Mouse (Mus musculus) left cerebral cortex, postnatal 14 days (tissue): Measurements from ENCODE around the gene Rcan1. TPM values are rescaled to one million over a fixed set of nuclear protein-coding genes. Genes with fewer than 3 reads are reported as not detected.

Experiments used
- DNase-seq, 2 experiments: peaks; one replicate each; pipeline ENCODE4 v3.0.0; 2021 to 2022; ENCODE audit warnings: low spot score in 2 of 2, mixed read lengths in 1 of 2
- intact Hi-C: fragments of 180-260 bp; cut with DNase I; formaldehyde crosslinking; loops from one replicate; pipeline ENCODE4 v1.15.1; 2025
- total RNA-seq, 2 experiments: library from RNA; stranded (reverse); gene quantifications; 2 replicates each; pipeline ENCODE4 v1.2.3; 2021

Rcan1 gene
- total RNA-seq, 2 experiments from 2014 or later = 49.8 to 55.8 TPM

- no peak for DNase-seq
- intact Hi-C loops = no loop called here
Measured at GRCm38 (mm10) chr16:92365477-92365876, 105.2 kb downstream of the Rcan1 start.

GRCm38 (mm10) chr16:92360711-92361110, 110.0 kb downstream of the Rcan1 start:
- intact Hi-C loops = no loop called here
- DNase-seq = no peak

- intact Hi-C loops = no loop called here
- no peak for DNase-seq
Measured at GRCm38 (mm10) chr16:92359229-92359628, 111.4 kb downstream of the Rcan1 start, which contains the start of gene Kcne1. TSS of gene Kcne1 (minus strand) at chr16:92359468.

GRCm38 (mm10) chr16:92358734-92359133, 111.9 kb downstream of the Rcan1 start:
- intact Hi-C loops = no loop called here

GRCm38 (mm10) chr16:92357566-92357965, 113.1 kb downstream of the Rcan1 start:
- intact Hi-C loops = no loop called here
- no peak for DNase-seq

More at GRCm38 (mm10) chr16:92358734-92359133, 111.9 kb downstream of the Rcan1 start:
- DNase-seq = no peak

- no peak for DNase-seq
Measured at GRCm38 (mm10) chr16:92357023-92357422, 113.6 kb downstream of the Rcan1 start.

GRCm38 (mm10) chr16:92355982-92356381, 114.7 kb downstream of the Rcan1 start:
- intact Hi-C loops = no loop called here
- no peak for DNase-seq

More at GRCm38 (mm10) chr16:92357023-92357422, 113.6 kb downstream of the Rcan1 start:
- intact Hi-C loops = no loop called here

- intact Hi-C loops = no loop called here
- no peak for DNase-seq
Measured at GRCm38 (mm10) chr16:92355366-92355765, 115.3 kb downstream of the Rcan1 start.

GRCm38 (mm10) chr16:92353897-92354296, 116.8 kb downstream of the Rcan1 start:
- intact Hi-C loops = no loop called here

GRCm38 (mm10) chr16:92353295-92353694, 117.4 kb downstream of the Rcan1 start:
- intact Hi-C loops = no loop called here

More at GRCm38 (mm10) chr16:92353897-92354296, 116.8 kb downstream of the Rcan1 start:
- no peak for DNase-seq

GRCm38 (mm10) chr16:92348941-92349340, 121.7 kb downstream of the Rcan1 start:
- no peak for DNase-seq
- intact Hi-C loops = no loop called here

More at GRCm38 (mm10) chr16:92353295-92353694, 117.4 kb downstream of the Rcan1 start:
- no peak for DNase-seq

- DNase-seq = peak; percentile 16 to 53
- intact Hi-C loops = no loop called here
Measured at GRCm38 (mm10) chr16:92346297-92346916, 124.3 kb downstream of the Rcan1 start.

GRCm38 (mm10) chr16:92345177-92345576, 125.5 kb downstream of the Rcan1 start:
- DNase-seq = no peak
- intact Hi-C loops = no loop called here

Other genes with a start within 250 kb of the Rcan1 start
- under 1 TPM; 0.42 to 0.66 TPM for gene Kcne2, start 178.5 kb downstream of the Rcan1 start, total RNA-seq
- gene Smim11, start 169.6 kb downstream of the Rcan1 start, total RNA-seq = 10 to 100 TPM; 13.4 to 15.3 TPM
- gene Fam243, start 149.4 kb downstream of the Rcan1 start, total RNA-seq = not detected
- gene Kcne1, start 111.4 kb downstream of the Rcan1 start, total RNA-seq = not detected
- gene Clic6, start 14.9 kb upstream of the Rcan1 start, total RNA-seq = 1 to 10 TPM; 1.9 to 2.2 TPM